Mouse (Mus musculus): ENCODE measurements around the gene Olfr1065. TPM values are rescaled to one million over a fixed set of nuclear protein-coding genes. Genes with fewer than 3 reads are reported as not detected.
"Not testable (repeated sequence)": the region's sequence is repeated elsewhere in the genome, so short reads cannot be mapped to it uniquely, and the experiment has no call there.

Gene Olfr1065
- total RNA-seq (2022): not detected

DNA sequence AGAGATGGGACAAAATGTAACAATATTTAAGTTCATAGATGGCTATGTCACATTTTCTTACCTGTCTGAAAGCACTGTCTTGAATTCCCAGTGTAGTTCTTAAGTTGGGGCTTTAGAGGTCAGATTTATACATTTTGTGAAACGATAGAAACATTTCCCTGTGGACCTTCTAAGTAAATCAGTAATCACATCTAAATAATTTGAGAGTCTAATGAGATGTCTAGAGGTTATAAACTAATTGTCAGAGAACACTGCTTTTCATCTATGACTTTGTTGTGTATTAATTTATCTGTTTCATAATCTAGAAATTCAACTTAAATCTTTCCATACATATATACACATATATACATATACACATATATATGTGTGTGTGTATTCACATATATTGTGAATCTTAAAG lies at the start of gene Olfr1065:
Gene Olfr1065 (minus strand): TSS at position 101 of the 400 bp plus-strand sequence.
- not testable (repeated sequence) for DNase-seq (ENCODE audit: low spot score in 2 of 2)

GRCm38 (mm10) chr2:86487286-86487685 lies 36.9 kb upstream of the Olfr1065 start, which contains the start of gene Olfr228:
Gene Olfr228 (minus strand): TSS chr2:86487386.
- no peak for DNase-seq (ENCODE audit: low spot score in 2 of 2)

DNA sequence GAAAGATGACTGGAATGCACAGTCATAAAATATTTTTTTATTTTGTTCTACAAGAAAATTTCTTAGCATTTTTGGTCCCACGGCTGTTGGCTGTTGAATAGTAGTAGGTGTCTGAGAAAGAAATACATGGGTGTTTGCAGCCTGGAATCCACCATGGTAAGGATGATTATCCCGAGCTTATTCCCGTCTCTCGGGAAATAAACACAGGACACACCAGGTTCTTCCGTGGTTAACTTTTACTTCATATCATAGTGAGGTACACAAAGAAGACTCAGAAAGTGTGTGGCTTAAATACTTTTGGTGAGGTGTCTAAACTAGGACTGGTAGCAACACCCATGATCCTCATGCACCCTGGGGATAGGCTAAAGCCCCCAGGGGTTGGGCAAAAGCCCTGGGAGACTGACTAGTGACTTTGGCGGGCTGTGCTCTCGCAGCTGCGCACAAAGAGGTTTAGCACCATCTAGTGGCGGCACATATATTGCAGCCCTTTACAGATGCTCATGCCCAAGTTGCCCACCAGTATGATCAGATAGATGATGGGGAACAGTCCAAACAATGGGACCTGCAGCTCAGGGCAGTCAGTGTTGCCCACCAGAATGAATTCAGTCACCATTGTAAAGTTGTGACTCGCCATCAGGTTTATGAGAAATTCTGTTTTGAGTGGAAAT lies 14.2 kb upstream of the Olfr1065 start:
- DNase-seq (ENCODE audit: low spot score in 2 of 2): peak; percentile 9 to 53

DNA sequence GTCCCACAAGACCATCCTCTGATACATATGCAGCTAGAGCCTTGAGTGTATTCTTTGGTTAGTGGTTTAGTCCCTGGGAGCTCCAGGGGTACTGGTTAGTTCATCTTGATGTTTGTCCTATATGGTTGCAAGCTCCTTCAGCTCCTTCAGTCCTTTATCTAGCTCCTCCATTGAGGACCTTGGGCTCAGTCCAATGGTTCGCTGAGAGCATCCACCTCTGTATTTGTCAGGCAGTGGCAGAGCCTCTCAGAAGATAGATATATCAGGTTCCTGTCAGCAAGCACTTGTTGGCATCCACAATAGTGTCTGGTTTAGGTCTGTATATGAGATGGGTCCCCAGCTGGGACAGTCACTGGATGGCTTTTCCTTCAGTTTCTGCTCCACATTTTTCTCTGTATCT lies 10.0 kb upstream of the Olfr1065 start:
- no peak for DNase-seq (ENCODE audit: low spot score in 2 of 2)

DNA sequence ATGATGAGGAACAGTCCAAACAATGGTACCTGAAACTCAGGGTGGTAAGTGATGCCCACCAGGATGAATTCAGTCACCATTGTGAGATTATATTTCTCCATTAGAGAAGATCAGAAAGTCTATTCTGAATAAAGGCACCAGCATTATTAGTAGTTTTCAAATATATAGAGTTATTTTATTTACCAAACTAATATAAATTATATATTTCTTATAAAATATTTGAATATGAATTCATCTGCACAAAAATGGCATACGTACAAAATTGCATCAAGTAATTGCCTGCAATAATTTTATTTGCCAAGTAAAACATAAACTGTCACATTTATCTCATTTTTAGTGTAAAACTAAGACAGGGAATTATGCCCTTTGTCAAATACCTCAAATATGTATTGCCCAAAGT lies 5.8 kb upstream of the Olfr1065 start, which contains the start of gene Olfr1066:
Gene Olfr1066 (minus strand): TSS at position 101 of the 400 bp plus-strand sequence.
- no peak for DNase-seq (ENCODE audit: low spot score in 2 of 2)

GRCm38 (mm10) chr2:86442101-86442500 lies 8.3 kb downstream of the Olfr1065 start:
- not testable (repeated sequence) for DNase-seq (ENCODE audit: low spot score in 2 of 2)

GRCm38 (mm10) chr2:86428511-86428910 lies 21.9 kb downstream of the Olfr1065 start:
- not testable (repeated sequence) for DNase-seq (ENCODE audit: low spot score in 2 of 2)

GRCm38 (mm10) chr2:86426649-86427048 lies 23.7 kb downstream of the Olfr1065 start, which contains the start of gene Olfr1062:
Gene Olfr1062 (minus strand): TSS chr2:86426749.
- DNase-seq (ENCODE audit: low spot score in 2 of 2): not testable (repeated sequence)

GRCm38 (mm10) chr2:86413950-86414349 lies 36.4 kb downstream of the Olfr1065 start, which contains the start of gene Olfr1061:
Gene Olfr1061 (minus strand): TSS chr2:86414050.
- no peak for DNase-seq (ENCODE audit: low spot score in 2 of 2)

GRCm38 (mm10) chr2:86395114-86395513 lies 55.3 kb downstream of the Olfr1065 start:
- no peak for DNase-seq (ENCODE audit: low spot score in 2 of 2)

Other genes with a start within 250 kb of the Olfr1065 start
- not detected for gene Olfr1045, start 247.6 kb downstream of the Olfr1065 start, total RNA-seq (2022)
- gene Olfr1046, start 231.3 kb downstream of the Olfr1065 start, total RNA-seq (2022): not detected
- not detected for gene Olfr1047, start 219.2 kb downstream of the Olfr1065 start, total RNA-seq (2022)
- not detected for gene Olfr1048, start 210.3 kb downstream of the Olfr1065 start, total RNA-seq (2022)
- gene Olfr1049, start 192.3 kb downstream of the Olfr1065 start, total RNA-seq (2022): not detected
- gene Olfr1051, start 171.5 kb downstream of the Olfr1065 start, total RNA-seq (2022): not detected
- gene Olfr1052, start 158.1 kb downstream of the Olfr1065 start, total RNA-seq (2022): not detected
- not detected for gene Olfr1053, start 135.3 kb downstream of the Olfr1065 start, total RNA-seq (2022)
- gene Olfr1054, start 115.2 kb downstream of the Olfr1065 start, total RNA-seq (2022): not detected
- gene Olfr1055, start 100.3 kb downstream of the Olfr1065 start, total RNA-seq (2022): not detected
- gene Olfr1056, start 88.1 kb downstream of the Olfr1065 start, total RNA-seq (2022): not detected
- gene Olfr1057, start 72.2 kb downstream of the Olfr1065 start, total RNA-seq (2022): not detected
- not detected for gene Olfr1058, start 62.0 kb downstream of the Olfr1065 start, total RNA-seq (2022)
- not detected for gene Olfr1061, start 36.5 kb downstream of the Olfr1065 start, total RNA-seq (2022)
- not detected for gene Olfr1062, start 23.8 kb downstream of the Olfr1065 start, total RNA-seq (2022)
- not detected for gene Olfr1066, start 5.7 kb upstream of the Olfr1065 start, total RNA-seq (2022)
- gene Olfr228, start 36.8 kb upstream of the Olfr1065 start, total RNA-seq (2022): not detected
- not detected for gene Olfr1076, start 57.9 kb upstream of the Olfr1065 start, total RNA-seq (2022)
- gene Olfr1079, start 91.9 kb upstream of the Olfr1065 start, total RNA-seq (2022): not detected
- not detected for gene Olfr1080, start 107.6 kb upstream of the Olfr1065 start, total RNA-seq (2022)
- not detected for gene Olfr1082, start 148.4 kb upstream of the Olfr1065 start, total RNA-seq (2022)
- not detected for gene Olfr1084, start 189.1 kb upstream of the Olfr1065 start, total RNA-seq (2022)
- not detected for gene Olfr1085, start 211.4 kb upstream of the Olfr1065 start, total RNA-seq (2022)
- not detected for gene Olfr1086, start 229.5 kb upstream of the Olfr1065 start, total RNA-seq (2022)
- gene Olfr1087, start 247.8 kb upstream of the Olfr1065 start, total RNA-seq (2022): not detected